Mouse (Mus musculus): Measurements from ENCODE around the gene Il1rap. TPM values are rescaled to one million over a fixed set of nuclear protein-coding genes. Genes with fewer than 3 reads are reported as not detected.

The Il1rap gene
- polyA plus RNA-seq, 1 experiment from 2014 or later: 14.4 TPM

- H3K4me3 ChIP-seq (ENCODE audit: low read length): no peak overlapping the region
- H3K27me3 ChIP-seq (ENCODE audit: insufficient read depth, low read length): no peaks in the 10 kb centered on the region
- ATAC-seq (ENCODE audit: low FRiP score, low TSS enrichment): no peak
- no peak overlapping the region for H3K4me2 ChIP-seq (replicated peaks; ENCODE audit: low read depth, low read length)
- no peaks in the 10 kb centered on the region for H3K9me3 ChIP-seq (ENCODE audit: low read length)
- no peak overlapping the region for H3K27ac ChIP-seq (ENCODE audit: low read length)
- H3K4me1 ChIP-seq (ENCODE audit: insufficient read depth, low read length): no peaks in the 10 kb centered on the region
- WGBS: 13% methylated on average over 1 of the region's 1 CpGs
- H3K9ac ChIP-seq (replicated peaks; ENCODE audit: low read length): no peak overlapping the region
- H3K36me3 ChIP-seq (ENCODE audit: insufficient read depth, low read length): no peaks in the 10 kb centered on the region
Measured at GRCm38 (mm10) chr16:26777132-26777531, 195.6 kb downstream of the Il1rap start.

Other genes with a start within 250 kb of the Il1rap start
- gene Cldn1, start 209.9 kb upstream of the Il1rap start, polyA plus RNA-seq (2015; fragmentation: Nextera tagmentation; extraction: Ambion mirVana): 44.0 and 46.7 TPM in 2 replicates
- 9.2 and 9.4 TPM in 2 replicates for gene Cldn16, start 118.6 kb upstream of the Il1rap start, polyA plus RNA-seq (2015; fragmentation: Nextera tagmentation; extraction: Ambion mirVana)
- 0.21 TPM in 1 of 2 replicates, not detected in the other for gene Tmem207, start 54.9 kb upstream of the Il1rap start, polyA plus RNA-seq (2015; fragmentation: Nextera tagmentation; extraction: Ambion mirVana)